Comparison of ENCODE assay signal across 7 mouse cellular contexts in the genomic region with DNA sequence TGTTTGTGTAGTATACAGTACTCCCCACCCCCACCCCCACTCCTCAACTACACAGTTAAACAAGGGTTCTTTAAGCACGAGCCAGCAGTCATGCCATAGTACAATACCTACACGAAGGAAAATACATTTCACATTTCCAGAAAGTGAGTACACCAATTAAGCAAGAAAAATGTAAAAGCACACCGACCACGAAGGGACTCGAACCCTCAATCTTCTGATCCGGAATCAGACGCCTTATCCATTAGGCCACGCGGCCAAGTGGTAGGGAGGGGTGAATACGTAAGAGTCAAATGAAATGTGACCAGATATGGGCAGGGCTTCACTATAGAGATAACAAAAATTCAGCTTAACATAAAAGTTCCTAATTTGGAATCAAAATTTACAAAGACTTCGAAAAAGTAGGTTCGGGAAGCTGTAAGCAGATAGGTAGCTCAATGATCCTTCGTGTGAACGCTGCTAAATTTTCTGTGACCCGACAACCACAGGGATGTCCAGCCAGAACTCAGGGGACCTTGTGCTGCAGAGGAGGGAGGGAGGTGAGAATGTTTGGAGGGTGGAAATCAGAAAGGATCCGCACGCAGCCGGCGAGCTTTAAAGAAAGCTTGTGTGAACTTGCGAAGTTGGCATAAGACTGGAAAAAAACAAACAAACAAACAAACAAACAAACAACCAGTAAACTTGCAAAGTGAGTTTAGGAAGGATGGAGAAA. TPM values are rescaled to one million over a fixed set of nuclear protein-coding genes. Genes with fewer than 3 reads are reported as not detected.
DNase-seq lines count a peak whose midpoint lies in the region; ATAC-seq and TF ChIP-seq lines count a peak whose summit lies in the region.

No protein-coding gene starts in this region.

- H3K4me3 ChIP-seq in forebrain, postnatal 0 days (ENCODE audit: low read depth, low read length) = peak overlapping the region; percentile 34
- peak overlapping the region; percentile 30 for H3K4me3 ChIP-seq in hindbrain, embryonic 11.5 days (ENCODE audit: low read depth, low read length)
- H3K4me3 ChIP-seq in lung, postnatal 0 days (ENCODE audit: low read depth, low read length) = peak overlapping the region; percentile 24

- H3K4me1 ChIP-seq in forebrain, postnatal 0 days (ENCODE audit: insufficient read depth) = 0 out of 2 replicates have a peak, but pooled peaks cover 5% of the 10 kb centered on the region
- no peaks in the 10 kb centered on the region for H3K4me1 ChIP-seq in hindbrain, embryonic 11.5 days (replicated peaks; ENCODE audit: control insufficient read depth, insufficient read depth, low read length)
- H3K4me1 ChIP-seq in lung, postnatal 0 days (ENCODE audit: insufficient read depth, low read depth, low read length) = no peaks in the 10 kb centered on the region; the same call in 1 of the 2 replicates

- 2% methylated on average over 20 of the region's 20 CpGs for WGBS in forebrain, postnatal 0 days
- 2% methylated on average over 20 of the region's 20 CpGs for WGBS in hindbrain, embryonic 11.5 days
- 3% methylated on average over 20 of the region's 20 CpGs for WGBS in lung, postnatal 0 days

- H3K27ac ChIP-seq in forebrain, postnatal 0 days (ENCODE audit: low read depth, low read length) = no peak overlapping the region
- no peak overlapping the region for H3K27ac ChIP-seq in hindbrain, embryonic 11.5 days (ENCODE audit: low read depth, low read length)
- H3K27ac ChIP-seq in lung, postnatal 0 days (ENCODE audit: low read length) = no peak overlapping the region

- H3K36me3 ChIP-seq in forebrain, postnatal 0 days (ENCODE audit: insufficient read depth) = no peaks in the 10 kb centered on the region
- no peaks in the 10 kb centered on the region for H3K36me3 ChIP-seq in hindbrain, embryonic 11.5 days (ENCODE audit: control insufficient read depth, insufficient read depth, low read length)
- H3K36me3 ChIP-seq in lung, postnatal 0 days (ENCODE audit: insufficient read depth, low read length) = no peaks in the 10 kb centered on the region

- TF ChIP-seq CTCF in forebrain, postnatal 0 days (IDR thresholded peaks at IDR 0.05; ENCODE audit: low read depth) = no peak
- no peak for TF ChIP-seq CTCF in lung, postnatal 0 days (IDR thresholded peaks at IDR 0.05)

- peak overlapping the region; percentile 52 for H3K4me2 ChIP-seq in forebrain, postnatal 0 days (ENCODE audit: low read depth)
- peak overlapping the region; percentile 38 for H3K4me2 ChIP-seq in hindbrain, embryonic 11.5 days (replicated peaks; ENCODE audit: low read depth, low read length)
- H3K4me2 ChIP-seq in lung, postnatal 0 days (replicated peaks; ENCODE audit: low read depth, low read length) = peak overlapping the region; percentile 44

- 0 out of 2 replicates have a peak, but pooled peaks have one; percentile 26 for TF ChIP-seq EP300 in lung, postnatal 0 days (IDR thresholded peaks at IDR 0.05)

- peak; percentile 93 for ATAC-seq in forebrain, postnatal 0 days
- peak; percentile 86 for ATAC-seq in hindbrain, embryonic 11.5 days (ENCODE audit: low FRiP score)
- ATAC-seq in lung, postnatal 0 days = peak; percentile 44; the same call in 1 of the 2 replicates

- no peaks in the 10 kb centered on the region for H3K9me3 ChIP-seq in forebrain, postnatal 0 days (ENCODE audit: low read length)
- no peaks in the 10 kb centered on the region for H3K9me3 ChIP-seq in hindbrain, embryonic 11.5 days (ENCODE audit: control insufficient read depth, low read length)
- no peaks in the 10 kb centered on the region for H3K9me3 ChIP-seq in lung, postnatal 0 days (ENCODE audit: low read length)

- 0 out of 2 replicates have a peak overlapping the region, but pooled peaks have one; percentile 14 for H3K9ac ChIP-seq in forebrain, postnatal 0 days
- no peak overlapping the region for H3K9ac ChIP-seq in hindbrain, embryonic 11.5 days (ENCODE audit: low read depth, low read length)
- no peak overlapping the region for H3K9ac ChIP-seq in lung, postnatal 0 days (replicated peaks; ENCODE audit: low read depth)

- DNase-seq in WW6 (ENCODE audit: low read depth, low spot score) = peak; percentile 54
- peak; percentile 63 to 75 for DNase-seq in cerebellum, adult 18-20 months
- DNase-seq in forebrain, postnatal 0 days = peak; percentile 89
- peak; percentile 85 for DNase-seq in hindbrain, embryonic 11.5 days (ENCODE audit: low spot score)
- peak; percentile 80 to 86 for DNase-seq in layer of hippocampus, postnatal 10 days (ENCODE audit: low spot score in 2 of 2)
- DNase-seq in lung, postnatal 0 days (ENCODE audit: low spot score) = peak; percentile 47
- DNase-seq in retina, postnatal 1 day = peak; percentile 79

- H3K27me3 ChIP-seq in forebrain, postnatal 0 days (ENCODE audit: insufficient read depth, low read length) = no peaks in the 10 kb centered on the region; the same call in 1 of the 2 replicates
- H3K27me3 ChIP-seq in hindbrain, embryonic 11.5 days (ENCODE audit: control insufficient read depth, insufficient read depth, low read length) = peaks cover 2% of the 10 kb centered on the region; the same call in 1 of the 2 replicates
- no peaks in the 10 kb centered on the region for H3K27me3 ChIP-seq in lung, postnatal 0 days (replicated peaks; ENCODE audit: insufficient read depth, low read length)

RNA-seq across cellular contexts. Expression of a gene that starts 36.2 kb away (rescaled TPM):
- 81.7 and 90.9 TPM in 2 replicates for total RNA-seq in forebrain, postnatal 0 days (2014; rRNA removed)
- 72.7 and 85.3 TPM in 2 replicates for polyA plus RNA-seq in forebrain, postnatal 0 days (2015; fragmentation: Nextera tagmentation; extraction: Ambion mirVana)
- 133 and 144 TPM in 2 replicates for polyA plus RNA-seq in hindbrain, embryonic 11.5 days (2014; fragmentation: Nextera tagmentation; extraction: Ambion mirVana)
- total RNA-seq in layer of hippocampus, postnatal 10 days (2021) = 10 to 100 TPM; 43.6 to 50.7 TPM
- 61.2 and 63.3 TPM in 2 replicates for polyA plus RNA-seq in lung, postnatal 0 days (2015; fragmentation: Nextera tagmentation; extraction: Ambion mirVana)
